Mouse (Mus musculus) urinary bladder, postnatal 25 days (tissue): ENCODE data around the gene Dexi.

Source experiments
- DNase-seq: peaks from one replicate; pipeline ENCODE4 v3.0.0; 2022; ENCODE audit warnings: low spot score

Dexi gene

DNA sequence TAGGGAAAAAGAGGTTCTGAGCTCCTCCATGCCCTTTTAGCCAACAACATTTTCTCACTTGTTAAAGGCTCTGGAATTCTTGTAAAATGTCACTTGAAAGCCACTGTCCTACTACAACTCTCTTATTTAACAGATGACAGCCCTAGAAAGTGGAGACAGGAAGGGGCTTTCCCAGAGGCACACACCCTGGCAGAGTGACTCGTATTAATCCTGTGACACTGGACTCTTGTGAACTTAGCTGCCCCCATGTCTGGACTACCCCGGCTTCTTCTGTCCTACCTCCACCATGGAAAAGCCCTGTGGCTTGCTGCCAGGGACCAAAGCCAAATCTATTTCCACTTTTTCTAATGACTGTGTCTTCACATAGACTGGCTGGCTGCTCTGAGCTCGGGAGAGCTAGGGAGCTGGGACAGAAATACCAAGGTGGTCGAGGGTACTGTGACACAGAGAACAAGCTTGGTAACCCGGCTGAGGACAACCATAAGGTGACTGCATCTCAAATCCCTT lies 44.7 kb downstream of the Dexi start:
- no peak for DNase-seq

DNA sequence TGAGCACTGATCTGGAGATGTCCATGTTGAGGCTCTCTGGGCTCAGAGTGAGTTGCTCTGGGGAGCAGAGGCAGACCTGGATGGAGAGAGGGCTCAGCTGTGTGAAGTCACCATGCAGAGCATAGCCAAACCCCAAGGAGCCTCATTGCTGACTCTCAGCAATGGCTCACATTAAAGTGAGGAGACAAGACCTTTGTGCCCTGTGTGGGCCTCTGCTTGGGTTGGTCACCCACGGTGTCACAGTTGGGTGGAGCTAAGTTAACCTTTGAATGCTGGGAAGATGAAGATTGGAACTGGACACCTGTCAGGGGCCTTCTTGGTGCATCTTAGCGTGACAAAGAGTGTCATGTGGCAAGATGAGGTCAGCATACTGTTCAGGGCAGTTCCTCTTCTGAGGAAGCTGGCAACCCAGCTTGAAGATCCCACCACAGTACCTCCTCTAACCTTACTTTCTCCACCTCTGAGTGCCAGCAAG lies 47.0 kb downstream of the Dexi start:
- no peak for DNase-seq

DNA sequence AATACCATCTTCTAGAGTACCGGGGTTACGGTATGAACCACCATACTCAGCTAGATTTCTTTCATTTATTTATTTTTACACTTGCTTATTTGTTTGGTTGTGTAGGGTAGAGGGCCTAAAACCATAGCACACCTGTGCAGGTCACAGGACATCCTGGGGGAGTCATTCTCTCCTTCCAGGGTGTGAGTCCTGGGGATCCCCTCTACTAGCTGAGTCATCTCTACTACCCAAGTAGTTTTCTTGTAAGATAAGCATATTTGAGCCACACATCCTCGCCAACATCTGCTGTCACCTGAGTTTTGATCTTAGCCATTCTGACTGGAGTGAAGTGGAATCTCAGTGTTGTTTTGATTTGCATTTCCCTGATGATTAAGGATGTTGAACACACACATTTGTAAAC lies 50.3 kb downstream of the Dexi start:
- DNase-seq = no peak

DNA sequence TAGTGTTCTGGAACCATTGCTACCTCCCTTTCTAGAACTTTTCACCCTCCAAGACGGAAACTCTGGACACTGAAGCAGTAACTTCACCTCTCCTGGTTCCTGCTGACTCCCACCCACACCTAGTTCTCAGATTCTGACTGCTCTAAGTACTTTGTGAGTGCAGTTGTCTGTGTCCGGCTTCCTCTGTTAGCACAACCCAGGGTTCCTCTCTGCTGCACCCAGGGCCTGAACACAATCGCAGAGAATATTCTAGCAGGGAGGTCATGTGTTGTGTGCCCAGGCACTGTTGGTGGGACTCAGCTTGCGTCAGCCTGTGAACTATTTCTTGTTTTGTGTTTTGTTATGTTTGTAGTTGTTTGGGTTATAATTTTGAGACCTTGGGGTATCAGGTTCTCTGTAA lies 51.1 kb downstream of the Dexi start:
- no peak for DNase-seq

DNA sequence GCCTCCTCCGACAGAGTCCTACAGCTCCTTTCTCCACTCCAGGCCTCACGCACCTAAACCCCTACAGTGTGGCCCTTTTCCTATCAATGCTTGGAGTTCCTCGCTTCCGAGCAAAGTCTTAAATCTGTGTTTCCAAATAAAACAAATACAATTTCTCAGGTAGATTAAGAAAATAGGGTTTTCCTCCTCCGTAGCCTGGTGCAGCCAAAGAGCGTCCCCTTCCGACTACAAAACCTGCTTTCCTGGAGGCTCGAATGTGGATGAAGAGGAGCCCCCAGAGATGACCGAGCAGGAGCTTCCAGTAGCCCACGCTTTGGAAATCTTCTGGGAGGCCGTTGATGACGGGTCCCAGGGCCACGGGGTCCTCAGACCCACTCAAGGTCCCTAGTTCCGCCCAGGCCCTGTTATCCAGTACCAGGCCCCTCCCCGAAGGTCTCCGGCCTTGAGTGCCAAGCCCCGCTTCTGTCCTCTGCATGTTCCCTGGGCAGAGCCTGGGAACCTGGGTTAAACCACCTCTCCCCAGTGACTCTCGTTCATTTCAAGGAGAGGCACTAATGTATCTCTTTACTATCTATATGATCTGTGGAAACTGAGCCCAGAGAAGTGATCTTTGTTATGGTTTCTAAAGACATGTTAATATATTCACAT lies 52.2 kb downstream of the Dexi start:
- no peak for DNase-seq

DNA sequence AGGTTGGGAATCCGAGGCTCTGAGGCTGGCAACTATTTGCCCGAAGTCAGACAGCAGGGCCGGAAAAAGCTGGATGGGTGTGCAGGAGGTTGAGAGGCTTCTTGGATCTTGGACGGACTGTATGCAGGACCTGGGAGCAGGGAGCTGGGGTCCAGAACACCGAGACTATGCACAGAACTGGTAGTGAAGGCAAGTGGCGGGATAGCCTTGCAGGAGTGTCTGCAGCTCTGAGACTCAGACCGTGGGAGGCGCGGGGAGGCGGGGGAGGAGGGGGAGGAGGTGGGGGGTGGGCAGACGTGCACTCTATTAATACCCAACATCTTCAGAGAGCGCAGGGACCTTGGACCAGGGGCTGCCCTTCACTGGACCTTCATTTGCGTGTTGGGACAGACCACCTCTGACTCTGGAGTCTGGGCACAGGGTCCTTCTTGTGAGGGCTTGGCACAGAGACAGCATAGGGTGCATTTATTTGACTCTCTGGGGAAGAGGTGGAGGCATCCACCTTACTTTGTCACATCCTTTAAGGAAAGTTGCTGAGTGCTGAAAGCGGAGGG lies 52.9 kb downstream of the Dexi start:
- DNase-seq = no peak

DNA sequence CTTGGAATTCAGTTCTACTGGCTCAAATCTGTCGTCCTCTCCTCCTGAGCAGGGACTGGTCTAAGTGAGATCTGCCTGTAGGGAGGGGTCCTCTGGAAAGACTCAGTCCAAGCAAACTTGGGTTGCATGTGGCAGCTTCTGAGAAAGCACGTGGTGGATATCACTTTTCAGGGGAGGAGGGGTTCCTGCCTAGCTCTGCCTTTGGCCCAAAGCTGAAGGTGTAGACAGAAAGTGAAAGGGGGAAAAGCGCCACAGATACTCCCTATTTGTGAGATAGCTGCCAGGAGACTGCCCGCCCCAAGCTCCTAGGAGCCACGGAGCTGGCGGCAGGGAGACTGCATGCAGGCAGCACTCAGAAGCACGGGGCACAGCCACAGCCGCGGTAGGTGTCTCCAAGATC lies 53.4 kb downstream of the Dexi start:
- no peak for DNase-seq

DNA sequence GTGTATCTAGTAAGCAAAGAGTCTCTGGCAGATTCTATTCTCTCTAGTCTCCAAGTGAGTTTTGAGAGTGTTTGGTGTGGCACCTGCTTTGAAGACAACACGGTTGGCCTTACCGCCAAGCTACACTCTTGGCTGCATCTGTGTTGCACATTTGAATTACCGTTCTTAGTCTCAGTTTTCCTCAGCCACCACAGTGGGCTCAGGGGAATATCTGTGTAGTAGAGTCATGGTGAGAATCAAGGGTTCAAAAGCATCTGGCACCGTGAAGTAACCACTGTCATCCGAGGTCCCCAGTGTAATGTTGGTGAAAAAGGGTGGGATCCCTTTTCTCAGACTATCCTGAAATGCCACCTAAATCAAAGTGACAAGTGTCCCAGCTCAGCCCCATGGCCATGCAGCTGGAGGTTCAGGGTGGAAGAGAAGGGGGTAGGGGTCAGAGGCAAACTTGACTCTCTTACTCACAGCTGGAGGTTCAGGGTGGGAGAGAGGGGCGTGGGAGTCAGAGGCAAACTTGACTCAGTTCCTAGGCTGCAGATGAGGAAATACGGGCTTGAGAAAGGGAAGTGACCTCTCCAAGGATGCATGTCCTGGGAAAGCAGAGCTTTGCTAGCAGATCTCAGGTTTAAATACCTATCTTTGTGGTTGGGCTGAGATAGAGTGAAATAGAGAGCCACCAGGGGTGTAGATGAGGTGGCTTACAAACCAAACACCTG lies 53.9 kb downstream of the Dexi start:
- no peak for DNase-seq

DNA sequence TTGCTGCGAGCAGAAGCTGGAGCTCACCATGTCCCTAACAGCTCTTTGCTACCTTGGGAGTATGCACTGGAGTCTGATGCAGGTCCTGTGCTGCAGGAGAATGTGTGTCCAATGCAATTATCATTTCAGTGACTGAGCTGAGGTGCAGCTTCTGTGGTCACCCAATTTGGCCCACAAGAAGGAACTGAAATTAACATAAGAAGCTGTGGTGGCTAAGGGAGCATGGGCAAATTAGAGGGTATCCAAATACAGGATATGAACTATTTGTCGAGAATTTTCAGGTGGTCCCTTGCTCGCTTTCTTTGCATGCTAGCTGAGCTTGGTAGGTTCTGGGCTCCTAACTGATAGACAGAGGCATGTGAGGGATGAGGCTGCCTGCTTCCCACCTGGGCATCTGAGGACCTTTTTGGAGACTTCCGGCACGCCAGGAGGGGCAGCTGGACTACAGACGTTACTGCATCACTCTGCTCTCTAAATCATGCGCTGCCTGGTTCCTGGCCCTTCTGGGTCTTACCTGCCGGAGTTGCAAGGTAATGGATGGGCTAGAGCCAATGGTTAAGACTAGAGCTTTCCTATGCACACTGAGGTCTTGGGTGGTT lies 54.9 kb downstream of the Dexi start:
- DNase-seq = no peak

DNA sequence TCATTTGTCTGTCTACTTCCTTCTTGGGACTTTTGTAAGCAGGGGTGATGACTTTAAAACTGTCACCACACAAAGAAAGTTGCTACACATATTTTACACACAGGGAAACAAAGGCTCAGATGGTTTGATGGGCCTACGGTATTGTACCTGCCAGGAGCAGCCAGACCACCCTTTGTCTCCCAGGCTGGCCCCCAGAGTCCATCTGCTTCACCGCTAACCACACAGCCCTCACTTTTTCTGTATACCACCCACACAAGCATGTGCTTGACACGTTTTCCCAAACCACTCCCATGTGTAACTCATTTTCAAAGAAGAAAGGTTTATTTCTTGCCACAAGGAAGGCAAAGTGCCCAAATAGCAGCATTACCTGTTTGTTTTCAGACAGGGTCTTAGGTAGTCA lies 55.9 kb downstream of the Dexi start:
- DNase-seq = no peak

DNA sequence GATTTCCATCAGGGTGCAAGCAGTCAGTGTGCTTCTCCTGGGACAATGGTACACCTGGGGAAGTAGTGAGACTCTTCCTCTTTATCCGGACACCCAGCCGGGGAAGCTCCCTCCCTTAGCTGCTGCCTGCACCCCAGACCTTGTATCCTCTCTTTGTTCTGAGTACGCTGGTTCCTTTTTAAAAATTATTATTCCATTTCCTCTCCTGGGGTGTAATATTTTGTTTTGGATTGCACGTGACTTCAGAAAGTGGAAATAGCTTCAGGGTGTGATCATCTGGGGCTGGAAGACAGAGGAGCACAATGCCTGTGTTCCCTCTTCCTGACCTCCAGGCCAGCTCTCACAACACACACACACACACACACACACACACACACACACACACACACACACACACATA lies 60.5 kb downstream of the Dexi start:
- no peak for DNase-seq

DNA sequence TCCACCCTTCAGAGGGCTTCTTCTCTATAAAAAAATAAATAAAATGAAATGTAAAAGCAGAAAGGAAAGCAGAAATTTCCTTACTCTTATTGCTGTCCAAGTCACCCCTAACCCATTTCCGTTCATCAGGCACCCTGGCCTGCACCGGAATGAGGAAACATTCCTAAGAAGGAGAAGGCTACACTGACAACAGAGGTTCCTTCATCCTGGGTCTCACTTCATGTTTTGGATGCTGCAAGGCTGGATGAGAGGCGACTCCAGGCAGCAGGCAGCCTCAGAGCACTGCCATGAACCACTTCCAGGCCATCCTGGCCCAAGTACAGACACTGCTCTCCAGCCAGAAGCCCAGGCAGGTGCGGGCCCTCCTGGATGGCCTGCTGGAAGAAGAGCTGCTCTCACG lies 63.0 kb downstream of the Dexi start, which contains the start of gene Ciita:
TSS of gene Ciita (plus strand) at position 203 of the 400 bp plus-strand sequence.
- no peak for DNase-seq

DNA sequence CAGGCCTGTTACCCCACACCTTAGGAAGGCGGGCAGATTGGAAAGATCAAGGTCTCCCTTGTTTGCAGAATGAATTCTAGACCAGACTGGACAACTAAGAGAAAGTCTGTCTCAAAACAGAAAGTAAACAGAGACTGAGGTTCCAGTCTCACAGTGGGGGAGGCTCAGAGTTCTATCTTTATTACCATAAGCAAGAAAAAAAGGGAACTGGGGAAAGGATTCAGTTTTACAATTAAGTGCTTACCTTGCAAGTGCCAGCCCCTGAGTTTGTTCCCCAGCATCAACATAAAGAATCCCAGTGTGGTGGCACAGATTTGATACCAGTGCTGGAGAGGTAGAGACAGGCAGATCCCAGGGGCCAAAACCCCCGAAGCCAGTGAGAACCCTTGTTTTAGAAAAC lies 66.9 kb downstream of the Dexi start:
- DNase-seq = no peak

DNA sequence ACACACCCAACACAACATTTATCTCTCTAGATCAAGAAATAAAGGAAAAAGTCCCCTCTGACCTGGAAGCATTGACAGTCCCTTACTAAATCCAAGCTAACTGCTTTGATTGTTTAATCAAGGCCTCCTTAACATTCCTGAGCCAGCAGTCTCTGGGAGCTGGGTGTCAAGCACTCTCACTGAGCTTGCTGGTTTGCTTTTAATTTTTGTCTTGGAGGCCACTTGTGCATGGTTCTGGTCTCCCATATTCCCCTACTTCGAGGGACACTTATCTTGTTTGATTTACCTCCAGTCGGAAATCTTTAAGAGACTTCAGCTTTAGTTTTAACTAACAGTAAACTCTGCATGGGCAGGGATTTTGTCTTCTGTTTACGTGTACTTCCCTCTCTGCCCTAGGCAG lies 67.9 kb downstream of the Dexi start:
- DNase-seq = no peak

DNA sequence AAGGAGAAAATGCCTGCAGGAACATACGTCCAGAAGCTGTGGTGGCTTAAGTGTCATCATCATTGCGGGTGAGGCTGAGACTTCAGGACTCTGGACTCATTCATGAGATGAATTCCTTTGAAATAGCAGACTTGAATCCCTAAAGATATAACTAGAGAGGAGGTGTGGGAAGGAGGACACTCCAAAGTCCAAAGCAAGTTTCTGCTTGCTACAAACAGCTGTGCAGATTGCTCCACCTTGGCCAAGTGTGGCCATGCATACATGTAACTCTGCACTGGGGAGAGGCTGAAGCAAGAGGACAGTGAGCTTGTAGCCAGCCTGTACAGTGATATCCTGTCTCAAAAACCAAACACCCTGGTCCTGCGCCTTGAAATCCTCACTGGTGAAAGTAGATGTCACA lies 70.9 kb downstream of the Dexi start:
- DNase-seq = no peak

DNA sequence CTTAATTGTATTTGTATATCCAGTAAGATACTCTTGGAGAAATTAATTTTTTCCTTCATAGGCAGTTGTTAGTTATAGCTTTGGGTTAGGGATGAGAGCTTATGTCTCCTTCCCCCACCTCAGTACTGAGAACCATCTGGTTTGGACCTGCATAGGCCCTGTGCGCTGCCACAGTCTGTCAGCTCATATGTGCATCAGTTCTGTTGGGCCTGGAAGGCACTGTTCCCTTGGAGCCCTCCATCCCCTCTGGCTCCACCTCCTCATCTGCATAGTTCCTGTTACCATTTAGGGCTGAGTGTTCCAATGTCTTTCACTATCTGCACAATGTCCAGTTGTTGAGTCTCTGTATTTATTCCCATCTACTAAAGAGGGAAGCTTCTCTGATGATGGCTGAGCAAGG lies 74.7 kb downstream of the Dexi start:
- no peak for DNase-seq

DNA sequence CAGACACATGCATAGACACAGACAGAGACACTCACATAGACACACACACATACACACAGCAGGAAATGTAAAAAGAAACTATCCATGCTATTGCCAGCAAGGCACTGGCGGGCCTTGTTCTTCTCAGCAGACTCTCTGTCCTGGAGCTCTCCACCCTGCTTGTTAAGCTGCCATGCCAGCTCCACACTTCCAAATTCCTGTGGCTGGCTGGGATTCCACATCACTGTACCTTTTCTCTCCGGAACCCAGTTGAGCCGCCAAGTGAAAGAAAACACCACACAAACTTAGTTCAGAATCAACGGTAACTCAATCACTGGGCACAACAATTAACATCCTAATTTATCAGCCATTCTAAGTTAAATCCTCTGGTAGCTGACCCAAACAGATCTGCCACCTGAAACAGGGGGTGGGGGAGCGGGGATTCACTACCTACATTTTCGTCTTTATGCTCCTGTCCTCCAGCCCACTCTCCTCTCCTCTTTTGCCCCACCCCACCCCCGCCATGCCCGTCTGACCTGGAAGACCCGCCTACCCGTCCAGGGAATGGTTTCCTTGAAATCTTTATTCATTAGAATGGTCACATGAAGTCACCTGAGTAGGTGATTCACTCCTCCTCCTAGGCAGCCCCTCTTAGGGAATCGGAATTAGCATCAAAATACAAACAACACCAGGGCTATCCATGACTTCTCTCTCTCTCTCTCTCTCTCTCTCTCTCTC lies 75.3 kb downstream of the Dexi start:
- no peak for DNase-seq

DNA sequence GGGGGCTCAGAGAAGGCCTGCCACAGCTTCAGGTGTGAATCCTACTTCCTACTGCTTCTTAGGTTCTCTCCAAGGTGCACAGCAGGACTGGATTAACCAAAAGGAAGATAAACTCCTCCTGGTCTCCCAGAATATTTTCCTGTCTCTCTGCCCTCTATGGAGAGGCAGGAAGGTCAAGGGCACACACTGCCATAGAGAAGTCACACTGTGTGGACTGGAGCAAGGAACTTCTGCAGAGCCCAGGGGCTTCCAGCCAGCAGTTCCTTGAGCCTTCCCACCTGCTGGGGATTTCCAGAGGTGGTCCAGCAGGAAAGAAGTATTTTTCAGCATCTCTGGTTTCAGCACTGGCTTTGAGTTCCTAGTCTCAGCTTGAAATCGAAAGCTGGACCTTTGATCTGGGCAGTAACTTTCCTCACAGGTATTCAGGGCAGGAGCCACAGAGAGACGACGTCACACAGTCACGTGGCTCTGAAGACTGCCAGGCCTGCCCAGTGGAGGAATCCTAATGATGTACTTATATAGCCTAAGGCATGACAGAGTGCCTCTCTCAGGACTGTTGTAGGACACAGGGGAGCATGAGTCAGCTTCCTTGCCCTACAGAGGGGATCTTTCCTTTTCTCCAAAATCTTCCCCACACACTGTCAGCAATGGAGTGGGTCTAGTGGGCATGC lies 77.7 kb downstream of the Dexi start:
- DNase-seq = no peak

DNA sequence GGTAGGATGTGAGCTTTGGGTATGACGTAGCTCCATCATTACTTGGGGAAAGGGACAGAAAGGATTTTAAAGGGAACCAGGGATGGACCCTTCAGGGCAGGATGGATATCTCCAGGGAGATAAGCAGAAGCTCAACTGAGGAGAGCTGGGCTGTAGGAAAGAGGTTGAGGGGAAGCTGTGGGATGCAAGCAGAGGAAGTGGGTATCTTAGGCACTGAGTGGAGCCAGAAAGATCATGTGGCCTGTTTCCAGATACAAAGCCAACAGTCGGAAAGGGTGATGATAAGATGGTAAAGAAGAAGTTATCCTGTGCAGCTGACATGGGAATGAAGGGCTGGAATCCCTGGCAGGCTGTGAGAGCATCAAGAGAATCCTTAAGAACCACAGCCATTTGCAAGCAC lies 81.7 kb downstream of the Dexi start:
- DNase-seq = no peak

DNA sequence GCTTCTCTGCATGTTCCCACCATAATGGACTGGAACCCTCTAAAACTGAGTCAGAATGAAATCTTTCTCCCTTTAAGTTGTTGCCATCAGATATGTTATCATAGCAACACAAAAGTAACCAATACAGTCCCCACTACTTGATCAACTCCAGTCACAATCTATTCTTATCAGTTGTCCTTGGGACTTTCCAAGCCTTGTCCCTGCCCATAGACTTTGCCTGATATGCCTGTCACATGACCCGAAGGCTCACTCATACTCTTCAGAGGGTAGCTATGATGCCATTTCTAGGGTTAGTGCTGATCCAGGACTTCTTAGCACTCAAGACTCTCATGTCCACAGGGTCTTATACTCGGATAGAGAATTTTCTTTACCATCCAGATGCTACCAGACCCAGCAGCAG lies 82.7 kb downstream of the Dexi start:
- DNase-seq = no peak

DNA sequence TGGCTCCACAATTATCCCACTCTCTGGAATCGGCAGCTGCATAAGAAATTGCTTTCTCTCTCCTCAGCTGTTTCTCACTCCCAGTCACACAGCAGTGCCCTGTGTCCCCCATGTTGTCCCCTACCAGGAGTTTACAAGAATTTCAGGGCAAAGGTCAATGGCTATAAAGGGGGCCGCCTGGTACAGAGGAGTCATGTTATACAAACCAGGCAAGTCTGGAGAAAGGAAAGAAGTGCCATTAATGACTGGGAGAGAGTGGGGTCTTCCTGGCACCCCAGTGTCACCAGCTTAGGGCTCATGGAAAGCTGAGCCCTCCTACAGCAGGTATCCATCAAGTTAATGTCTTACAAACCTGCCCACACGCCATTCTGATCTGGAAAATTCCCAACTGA lies 88.3 kb downstream of the Dexi start:
- no peak for DNase-seq
